Mouse (Mus musculus) cerebellum, adult 2 months (tissue): Measurements from ENCODE around the gene Sstr3. TPM values are rescaled to one million over a fixed set of nuclear protein-coding genes. Genes with fewer than 3 reads are reported as not detected.

Experiments used
- DNase-seq, 2 experiments: peaks; one replicate each; pipeline ENCODE4 v3.0.0; 2021
- H3K27ac ChIP-seq: fragments of 200-500 bp; 2 replicates; pipeline ENCODE4 v1.5.1; 2012; ENCODE audit warnings: low read length, control low read depth, inconsistent platforms; ENCODE audit not compliant: insufficient read depth
- H3K27me3 ChIP-seq: fragments of 200-500 bp; 2 replicates; pipeline ENCODE4 v1.6.1; 2012; ENCODE audit warnings: inconsistent platforms, mild to moderate bottlenecking, low read length, moderate library complexity; ENCODE audit not compliant: control insufficient read depth, insufficient read depth
- H3K4me1 ChIP-seq: fragments of 200-500 bp; 2 replicates; pipeline ENCODE4 v1.6.1; 2011; ENCODE audit warnings: low read length; ENCODE audit not compliant: control insufficient read depth, insufficient read depth
- H3K4me3 ChIP-seq: fragments of 200-500 bp; replicated peaks from 2 replicates; pipeline ENCODE3; 2011; ENCODE audit warnings: mild to moderate bottlenecking, low read depth, low read length, control low read depth; ENCODE audit not compliant: insufficient read depth
- CTCF ChIP-seq: fragments of 200-500 bp; IDR thresholded peaks from 2 replicates; pipeline ENCODE4 v1.5.1; 2011; ENCODE audit warnings: low read depth, mild to moderate bottlenecking, control low read depth, low read length, moderate library complexity, borderline replicate concordance; ENCODE audit not compliant: insufficient read depth
- POLR2A ChIP-seq: fragments of 200-500 bp; IDR thresholded peaks from 2 replicates; pipeline ENCODE4 v1.6.1; 2011; ENCODE audit warnings: low read length, control low read depth, borderline replicate concordance; ENCODE audit not compliant: insufficient read depth
- WGBS: fragments of 180-500 bp; shearing (Covaris S2); methylation state at CpG from one replicate; pipeline ENCODE4 v1.1.7; 2018; 5-methylcytosine and 5-hydroxymethylcytosine counted together
- polyA plus RNA-seq: library from polyadenylated mRNA; depleted of rRNA; stranded (reverse); fragments of >200 nt; gene quantifications from 2 replicates; pipeline ENCODE4 v1.2.3, GENCODE M21; 2012

Gene Sstr3
- polyA plus RNA-seq, 1 experiment, result 9.8 TPM

- 71% methylated on average over 16 of the region's 16 CpGs for WGBS
- Histone ChIP-seq H3K4me1 (no peaks in the 10 kb centered on the region), H3K4me3 (no peak overlapping the region), H3K27ac (no peak overlapping the region), H3K27me3 (no peaks in the 10 kb centered on the region; the same call in 1 of the 2 replicates)
- no peak for TF ChIP-seq CTCF
- TF ChIP-seq POLR2A, result no peak
- DNase-seq, result no peak
These were observed 27.2 kb upstream of the Sstr3 start for GRCm38 (mm10) chr15:78571554-78572269.

GRCm38 (mm10) chr15:78570170-78570569 is 25.7 kb upstream of the Sstr3 start:
- Histone ChIP-seq H3K27me3 (no peaks in the 10 kb centered on the region; the same call in 1 of the 2 replicates), H3K4me3 (no peak overlapping the region), H3K27ac (no peak overlapping the region), H3K4me1 (no peaks in the 10 kb centered on the region)
- 98% methylated on average over 5 of the region's 5 CpGs for WGBS
- no peak for TF ChIP-seq POLR2A
- TF ChIP-seq CTCF, result no peak
- DNase-seq, result no peak

GRCm38 (mm10) chr15:78567608-78568120 is 23.2 kb upstream of the Sstr3 start:
- 66% methylated on average over 9 of the region's 9 CpGs for WGBS
- Histone ChIP-seq H3K27ac (no peak overlapping the region), H3K4me1 (no peaks in the 10 kb centered on the region)

GRCm38 (mm10) chr15:78564764-78565435 is 20.4 kb upstream of the Sstr3 start:
- no peaks in the 10 kb centered on the region for H3K4me1 ChIP-seq
- 78% methylated on average over 11 of the region's 11 CpGs for WGBS
- H3K27ac ChIP-seq, result no peak overlapping the region
- DNase-seq, result no peak
- no peak for TF ChIP-seq POLR2A
- TF ChIP-seq CTCF, result no peak
- H3K4me3 ChIP-seq, result no peak overlapping the region
- no peaks in the 10 kb centered on the region for H3K27me3 ChIP-seq

More at GRCm38 (mm10) chr15:78567608-78568120, 23.2 kb upstream of the Sstr3 start:
- no peak for DNase-seq
- H3K4me3 ChIP-seq, result no peak overlapping the region
- no peaks in the 10 kb centered on the region for H3K27me3 ChIP-seq
- no peak for TF ChIP-seq POLR2A
- no peak for TF ChIP-seq CTCF

GRCm38 (mm10) chr15:78563937-78564336 is 19.5 kb upstream of the Sstr3 start:
- Histone ChIP-seq H3K4me1 (no peaks in the 10 kb centered on the region), H3K27me3 (no peaks in the 10 kb centered on the region)
- WGBS, result 73% methylated on average over 5 of the region's 5 CpGs

GRCm38 (mm10) chr15:78563344-78563743 is 18.9 kb upstream of the Sstr3 start:
- Histone ChIP-seq H3K4me1 (no peaks in the 10 kb centered on the region), H3K4me3 (no peak overlapping the region), H3K27me3 (no peaks in the 10 kb centered on the region), H3K27ac (no peak overlapping the region)
- 98% methylated on average over 3 of the region's 3 CpGs for WGBS
- DNase-seq, result no peak
- TF ChIP-seq POLR2A (no peak), CTCF (no peak)

More at GRCm38 (mm10) chr15:78563937-78564336, 19.5 kb upstream of the Sstr3 start:
- no peak for DNase-seq
- TF ChIP-seq CTCF (no peak), POLR2A (no peak)
- H3K27ac ChIP-seq, result no peak overlapping the region
- no peak overlapping the region for H3K4me3 ChIP-seq

- no peak overlapping the region for H3K27ac ChIP-seq
- no peak overlapping the region for H3K4me3 ChIP-seq
- no peak for TF ChIP-seq CTCF
- no peak for TF ChIP-seq POLR2A
- H3K4me1 ChIP-seq, result no peaks in the 10 kb centered on the region
- H3K27me3 ChIP-seq, result no peaks in the 10 kb centered on the region
- WGBS, result 73% methylated on average over 11 of the region's 11 CpGs
- no peak for DNase-seq
These were observed 14.9 kb upstream of the Sstr3 start for GRCm38 (mm10) chr15:78559141-78559979.
